Mouse (Mus musculus) limb, embryonic 15.5 days (tissue): ENCODE data around the gene Fbxl17. TPM values are rescaled to one million over a fixed set of nuclear protein-coding genes. Genes with fewer than 3 reads are reported as not detected.

Experiments
- ATAC-seq: fragments of 200-750 bp; cut with Nextera tagmentation; 2 replicates; pipeline ENCODE4 v1.8.0; 2017; ENCODE audit warnings: low read depth, moderate TSS enrichment; ENCODE audit not compliant: insufficient number of reproducible peaks, low FRiP score, low TSS enrichment
- H3K27ac ChIP-seq: fragments of 300-500 bp; sonication (generic); 2 replicates; pipeline ENCODE4 v1.5.1; 2015; ENCODE audit warnings: moderate library complexity, mild to moderate bottlenecking, inconsistent platforms
- H3K27me3 ChIP-seq: fragments of 300-500 bp; sonication (generic); 2 replicates; pipeline ENCODE4 v1.6.1; 2015; ENCODE audit warnings: inconsistent platforms
- H3K36me3 ChIP-seq: fragments of 300-500 bp; sonication (generic); 2 replicates; pipeline ENCODE4 v1.6.1; 2015; ENCODE audit warnings: inconsistent platforms
- H3K4me1 ChIP-seq: fragments of 300-500 bp; sonication (generic); 2 replicates; pipeline ENCODE4 v1.6.1; 2015; ENCODE audit warnings: inconsistent platforms
- H3K4me2 ChIP-seq: fragments of 300-500 bp; sonication (generic); 2 replicates; pipeline ENCODE4 v1.6.1; 2015; ENCODE audit warnings: mild to moderate bottlenecking, inconsistent platforms
- H3K4me3 ChIP-seq: fragments of 300-500 bp; sonication (generic); 2 replicates; pipeline ENCODE4 v1.5.1; 2015; ENCODE audit warnings: mild to moderate bottlenecking, inconsistent platforms
- H3K9ac ChIP-seq: fragments of 300-500 bp; sonication (generic); 2 replicates; pipeline ENCODE4 v1.6.1; 2015; ENCODE audit warnings: inconsistent platforms
- H3K9me3 ChIP-seq: fragments of 300-500 bp; sonication (generic); 2 replicates; pipeline ENCODE4 v1.6.1; 2016; ENCODE audit warnings: inconsistent platforms
- WGBS: fragments of 180-500 bp; shearing (Covaris S2); methylation state at CpG from one replicate; pipeline ENCODE4 v1.1.7; 2015; 5-methylcytosine and 5-hydroxymethylcytosine counted together
- polyA plus RNA-seq: library from polyadenylated mRNA; unstranded; fragments of >200 nt; fragmentation: Nextera tagmentation; extraction: Ambion mirVana; gene quantifications from 2 replicates; pipeline ENCODE4 v1.2.1, GENCODE M21; 2015

The Fbxl17 gene
- polyA plus RNA-seq, 1 experiment from 2014 or later: 7.8 TPM

DNA sequence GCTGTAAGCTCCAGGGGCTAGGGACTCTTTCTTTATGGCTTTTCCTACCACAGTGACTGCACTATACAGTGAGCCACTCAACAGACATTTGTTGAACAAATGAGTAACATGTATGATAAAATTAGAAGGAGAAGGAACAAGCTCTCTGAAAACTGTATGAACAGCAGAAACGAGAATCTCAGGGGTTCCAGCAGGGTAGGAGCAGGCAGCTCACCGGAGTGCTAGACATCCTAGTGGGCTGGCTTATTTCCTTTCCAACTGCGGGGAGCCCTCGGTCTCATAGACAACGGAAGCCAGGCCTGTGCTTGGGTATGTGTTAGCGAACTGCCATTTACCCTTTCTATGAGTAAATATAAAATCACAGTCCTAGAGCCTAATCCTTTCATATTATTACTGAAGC is 426.5 kb downstream of the Fbxl17 start:
- peaks cover 27% of the 10 kb centered on the region for H3K4me1 ChIP-seq
- no peaks in the 10 kb centered on the region for H3K9me3 ChIP-seq
- ATAC-seq: no peak
- H3K4me2 ChIP-seq: no peak overlapping the region
- no peak overlapping the region for H3K9ac ChIP-seq
- H3K27ac ChIP-seq: no peak overlapping the region
- H3K27me3 ChIP-seq: no peaks in the 10 kb centered on the region
- H3K36me3 ChIP-seq: no peaks in the 10 kb centered on the region
- 66% methylated on average over 6 of the region's 6 CpGs for WGBS
- no peak overlapping the region for H3K4me3 ChIP-seq

DNA sequence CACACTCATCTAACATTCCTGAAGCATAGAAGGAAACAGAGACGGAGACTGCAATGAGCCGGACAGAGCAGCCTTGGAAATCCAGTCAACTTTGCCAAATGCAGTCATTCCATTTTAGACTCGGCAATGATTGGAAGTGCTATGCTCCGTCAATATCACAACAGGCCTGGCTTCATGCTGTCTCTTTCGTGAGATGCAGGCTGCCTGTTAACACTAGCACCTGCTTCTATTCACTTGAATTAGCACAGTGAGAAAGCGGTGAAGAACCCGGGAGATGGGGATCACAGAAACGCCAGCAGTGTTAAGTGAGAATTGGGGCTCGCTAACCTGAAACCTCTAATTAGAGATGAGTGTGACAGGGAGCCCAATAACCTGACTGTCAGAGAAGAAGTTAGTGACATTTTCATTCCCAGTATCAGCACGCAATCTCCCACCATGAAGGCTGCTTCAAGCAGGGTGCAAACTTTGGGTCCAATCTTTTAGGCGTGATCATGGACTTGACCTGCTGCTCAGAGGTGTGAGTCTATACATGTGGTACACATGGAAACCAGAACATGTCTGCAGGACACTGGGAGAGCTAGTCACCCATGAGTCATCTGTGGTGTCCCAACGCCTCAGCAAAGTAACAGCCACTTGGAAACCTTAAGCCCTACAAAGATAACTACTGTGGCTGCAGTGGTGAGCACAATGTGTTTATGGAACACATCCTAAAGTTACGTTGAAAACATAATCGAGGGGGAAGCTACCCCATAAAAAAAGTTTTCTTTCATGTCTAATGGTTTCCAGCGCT is 428.5 kb downstream of the Fbxl17 start:
- Histone ChIP-seq H3K27me3 (no peaks in the 10 kb centered on the region), H3K27ac (no peak overlapping the region), H3K4me2 (no peak overlapping the region), H3K4me3 (no peak overlapping the region), H3K4me1 (peaks cover 14% of the 10 kb centered on the region), H3K36me3 (no peaks in the 10 kb centered on the region), H3K9ac (no peak overlapping the region), H3K9me3 (no peaks in the 10 kb centered on the region)
- ATAC-seq: no peak
- WGBS: 67% methylated on average over 15 of the region's 15 CpGs

DNA sequence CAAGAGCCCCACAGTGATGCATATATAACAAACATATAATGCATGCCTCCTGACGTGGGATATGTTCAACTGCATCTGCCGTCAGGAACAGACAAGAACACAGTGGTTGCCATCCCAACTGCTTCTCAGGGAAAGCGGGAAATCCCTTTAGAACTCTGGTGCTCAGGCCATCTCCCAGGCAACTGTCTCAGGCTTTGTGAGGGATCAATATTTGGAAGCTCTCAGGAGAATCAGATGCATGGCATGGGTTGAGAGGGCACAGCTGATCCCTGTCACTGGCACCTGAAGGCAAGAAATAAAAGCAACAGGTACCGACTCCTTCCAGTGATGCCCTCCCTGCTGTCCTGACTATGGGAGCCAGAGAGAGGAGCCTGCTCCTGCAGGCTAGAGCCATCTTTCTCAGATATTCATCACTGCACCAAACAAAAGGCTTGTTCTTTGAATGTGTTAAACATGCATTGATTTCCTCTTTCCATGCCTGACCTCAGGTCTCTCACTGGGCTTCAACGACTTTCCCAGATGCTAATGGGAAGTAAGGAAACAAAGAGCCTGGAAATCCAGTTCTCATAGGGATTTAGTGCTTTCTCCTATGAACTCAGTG is 429.6 kb downstream of the Fbxl17 start:
- Histone ChIP-seq H3K27me3 (no peaks in the 10 kb centered on the region), H3K9ac (no peak overlapping the region), H3K4me1 (peaks cover 6% of the 10 kb centered on the region), H3K27ac (no peak overlapping the region), H3K36me3 (no peaks in the 10 kb centered on the region), H3K4me2 (no peak overlapping the region), H3K4me3 (no peak overlapping the region), H3K9me3 (no peaks in the 10 kb centered on the region)
- ATAC-seq: no peak
- 68% methylated on average over 5 of the region's 5 CpGs for WGBS

DNA sequence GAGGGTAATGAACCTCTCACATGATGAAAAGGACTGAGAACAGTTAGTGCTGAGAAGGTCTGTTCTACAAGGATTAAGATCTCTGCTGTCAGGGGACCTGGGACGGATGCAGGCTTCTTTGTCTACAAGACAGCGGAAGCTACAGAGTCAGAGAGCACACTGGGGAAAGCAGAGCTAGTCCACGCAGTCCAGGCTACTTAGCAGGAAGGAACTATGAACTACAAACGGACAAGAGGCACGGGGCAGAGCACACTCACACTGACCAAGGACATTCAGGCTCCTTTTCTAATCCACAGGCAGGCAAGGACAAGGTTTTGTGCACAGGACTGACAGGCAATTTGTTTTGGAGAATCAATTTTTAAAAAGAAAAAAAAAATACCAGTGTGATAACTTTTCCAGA is 437.0 kb downstream of the Fbxl17 start:
- ATAC-seq: no peak
- H3K27ac ChIP-seq: no peak overlapping the region
- H3K9me3 ChIP-seq: no peaks in the 10 kb centered on the region
- no peaks in the 10 kb centered on the region for H3K36me3 ChIP-seq
- 0 out of 2 replicates have a peak, but pooled peaks cover under 1% of the 10 kb centered on the region for H3K4me1 ChIP-seq
- H3K4me3 ChIP-seq: no peak overlapping the region
- H3K27me3 ChIP-seq: no peaks in the 10 kb centered on the region
- no peak overlapping the region for H3K9ac ChIP-seq
- 56% methylated on average over 5 of the region's 5 CpGs for WGBS
- H3K4me2 ChIP-seq: no peak overlapping the region

DNA sequence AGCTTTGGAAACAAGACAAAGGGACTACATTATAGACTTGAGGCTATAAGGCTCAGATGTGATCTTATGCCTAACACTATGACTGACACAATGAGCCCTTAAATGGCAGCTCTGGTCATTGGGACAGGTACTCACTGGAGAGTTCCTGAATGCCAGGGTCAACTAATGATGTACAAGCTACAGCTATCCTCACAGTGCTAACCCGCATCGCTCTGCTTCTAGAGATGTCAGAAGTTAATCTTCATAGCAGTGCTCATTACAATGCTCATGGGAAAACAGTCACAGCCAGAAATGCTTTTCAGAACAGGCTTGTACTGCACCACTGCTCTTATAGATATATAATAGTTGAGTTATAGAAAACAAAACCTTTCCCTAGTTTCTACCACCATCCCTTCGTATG is 438.0 kb downstream of the Fbxl17 start:
- Histone ChIP-seq H3K9me3 (no peaks in the 10 kb centered on the region), H3K27ac (no peak overlapping the region), H3K9ac (no peak overlapping the region)

DNA sequence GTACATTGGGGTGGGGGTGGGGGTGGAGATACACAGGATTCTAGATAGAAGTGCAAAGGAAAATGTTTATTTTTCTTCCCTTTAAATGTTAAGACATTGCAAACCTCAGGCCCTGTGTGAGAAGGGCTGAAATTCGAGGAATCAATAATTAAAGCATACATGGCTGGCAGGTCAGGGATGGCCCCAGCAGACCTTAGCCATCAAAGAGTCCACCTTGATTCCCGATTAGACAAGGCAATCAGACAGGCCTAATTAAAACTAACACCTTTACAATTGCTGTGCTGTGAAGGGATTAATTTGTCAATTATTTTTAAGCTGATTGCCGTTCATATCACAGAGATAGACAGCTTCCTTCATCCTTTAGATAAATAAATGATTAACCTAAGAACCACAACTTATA is 439.0 kb downstream of the Fbxl17 start:
- Histone ChIP-seq H3K27me3 (no peaks in the 10 kb centered on the region), H3K4me3 (no peak overlapping the region), H3K4me2 (no peak overlapping the region), H3K27ac (no peak overlapping the region), H3K9me3 (no peaks in the 10 kb centered on the region), H3K9ac (no peak overlapping the region), H3K4me1 (0 out of 2 replicates have a peak, but pooled peaks cover 2% of the 10 kb centered on the region), H3K36me3 (no peaks in the 10 kb centered on the region)
- WGBS: 59% methylated on average over 3 of the region's 3 CpGs
- ATAC-seq: no peak

More for the DNA sequence above, 438.0 kb downstream of the Fbxl17 start:
- Histone ChIP-seq H3K36me3 (no peaks in the 10 kb centered on the region), H3K4me2 (no peak overlapping the region), H3K4me3 (no peak overlapping the region), H3K4me1 (0 out of 2 replicates have a peak, but pooled peaks cover 2% of the 10 kb centered on the region), H3K27me3 (no peaks in the 10 kb centered on the region)
- no peak for ATAC-seq
- WGBS: 85% methylated on average over 3 of the region's 3 CpGs

DNA sequence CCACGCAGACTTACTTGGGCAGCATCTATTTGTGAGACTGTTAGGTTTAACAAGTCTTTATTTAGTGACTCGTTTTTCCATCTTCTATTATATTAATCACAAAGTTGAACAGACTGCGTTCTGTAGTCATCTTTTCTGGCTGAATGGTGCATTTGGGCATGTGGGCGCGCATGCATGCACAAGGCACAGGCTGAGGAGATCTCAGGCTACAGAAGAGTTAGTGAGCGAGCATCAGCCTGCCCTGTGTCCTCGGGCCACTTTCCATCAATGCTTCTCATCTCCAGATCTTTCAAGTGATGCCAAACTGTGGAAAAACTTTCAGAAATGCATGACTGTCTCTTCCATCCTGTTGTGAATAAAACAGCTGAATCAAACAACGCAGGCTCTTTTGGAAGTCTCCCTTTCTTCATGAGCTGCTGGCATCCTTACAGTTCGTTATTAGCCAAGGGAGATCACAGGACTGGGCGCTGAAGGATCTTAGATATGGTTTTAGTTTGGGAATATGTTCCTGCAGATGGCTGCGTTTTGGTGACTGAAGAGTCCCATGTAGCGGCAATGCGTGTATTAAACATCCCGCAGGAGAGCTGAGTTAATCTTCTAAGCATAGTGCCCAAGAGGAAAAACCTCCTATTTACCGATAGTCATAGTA is 442.0 kb downstream of the Fbxl17 start:
- Histone ChIP-seq H3K4me3 (no peak overlapping the region), H3K36me3 (no peaks in the 10 kb centered on the region), H3K9me3 (no peaks in the 10 kb centered on the region), H3K4me2 (no peak overlapping the region), H3K27me3 (no peaks in the 10 kb centered on the region), H3K4me1 (0 out of 2 replicates have a peak, but pooled peaks cover 2% of the 10 kb centered on the region), H3K27ac (no peak overlapping the region), H3K9ac (no peak overlapping the region)
- no peak for ATAC-seq
- 67% methylated on average over 15 of the region's 15 CpGs for WGBS

DNA sequence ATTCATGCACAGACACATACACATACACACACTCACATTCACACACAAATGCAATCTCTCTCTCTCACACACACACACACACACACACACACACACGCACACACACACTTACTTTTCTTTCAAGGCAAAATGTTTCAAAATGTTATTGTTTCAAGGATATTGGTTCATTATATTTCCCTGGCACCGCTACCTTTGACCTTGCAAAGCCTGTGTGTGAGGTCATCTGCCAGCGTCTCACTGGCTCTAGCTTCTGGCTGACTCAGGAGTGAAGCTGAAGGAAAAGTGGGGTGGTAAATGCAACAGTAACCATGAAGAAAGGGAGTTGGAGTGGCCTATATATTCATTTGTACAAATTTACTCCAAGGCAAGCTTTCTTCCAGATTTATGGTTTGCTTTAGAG is 442.8 kb downstream of the Fbxl17 start:
- Histone ChIP-seq H3K27me3 (no peaks in the 10 kb centered on the region), H3K9me3 (no peaks in the 10 kb centered on the region), H3K36me3 (no peaks in the 10 kb centered on the region), H3K4me3 (no peak overlapping the region), H3K4me1 (0 out of 2 replicates have a peak, but pooled peaks cover 2% of the 10 kb centered on the region), H3K9ac (no peak overlapping the region), H3K27ac (no peak overlapping the region), H3K4me2 (no peak overlapping the region)
- 78% methylated on average over 3 of the region's 3 CpGs for WGBS
- no peak for ATAC-seq

DNA sequence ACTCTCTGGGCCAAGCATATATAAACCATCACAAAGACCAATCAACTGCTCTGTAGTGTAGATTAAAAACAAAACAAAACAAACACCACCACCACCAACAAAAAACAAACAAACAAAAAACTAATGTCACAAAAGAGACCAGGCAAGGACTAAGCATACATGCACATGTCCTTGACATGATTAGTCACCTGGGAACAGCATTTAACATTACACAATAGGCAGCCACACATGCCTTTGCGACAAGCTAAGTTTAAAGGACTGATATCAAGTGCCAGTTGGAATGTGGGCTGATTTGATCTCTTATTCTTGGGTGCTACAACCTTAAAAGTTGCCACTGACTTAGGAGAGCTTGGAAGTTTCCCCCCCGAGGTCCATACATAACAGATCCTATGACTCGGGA is 446.5 kb downstream of the Fbxl17 start:
- no peak overlapping the region for H3K9ac ChIP-seq
- H3K4me2 ChIP-seq: no peak overlapping the region
- no peaks in the 10 kb centered on the region for H3K27me3 ChIP-seq
- no peaks in the 10 kb centered on the region for H3K9me3 ChIP-seq
- 0 out of 2 replicates have a peak, but pooled peaks cover 2% of the 10 kb centered on the region for H3K4me1 ChIP-seq
- WGBS: 63% methylated on average over 3 of the region's 3 CpGs
- H3K36me3 ChIP-seq: no peaks in the 10 kb centered on the region
- no peak overlapping the region for H3K27ac ChIP-seq
- ATAC-seq: no peak
- H3K4me3 ChIP-seq: no peak overlapping the region

DNA sequence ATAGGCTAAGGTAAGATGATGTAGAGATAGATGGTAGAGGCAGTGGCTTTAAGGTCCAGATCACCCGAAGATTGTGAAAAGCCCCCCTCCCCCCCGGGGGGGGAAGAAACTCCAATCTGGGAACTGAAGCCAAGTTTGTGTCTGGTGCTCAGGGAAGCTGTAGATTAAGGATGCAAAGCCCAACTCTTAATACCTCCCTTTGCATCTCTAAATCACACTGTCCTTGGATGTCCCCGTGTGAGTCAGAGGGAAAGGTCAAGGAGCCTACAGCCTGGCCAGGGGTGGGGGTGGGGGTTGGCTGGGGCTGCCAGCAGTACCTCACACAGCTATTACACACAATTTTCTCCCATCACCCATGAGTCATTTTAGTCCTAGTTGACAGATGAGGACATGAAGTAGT is 453.4 kb downstream of the Fbxl17 start:
- H3K4me2 ChIP-seq: no peak overlapping the region
- no peak for ATAC-seq
- H3K4me1 ChIP-seq: 0 out of 2 replicates have a peak, but pooled peaks cover 7% of the 10 kb centered on the region
- H3K4me3 ChIP-seq: no peak overlapping the region
- no peaks in the 10 kb centered on the region for H3K36me3 ChIP-seq
- no peaks in the 10 kb centered on the region for H3K9me3 ChIP-seq
- no peak overlapping the region for H3K9ac ChIP-seq
- no peak overlapping the region for H3K27ac ChIP-seq
- 64% methylated on average over 3 of the region's 3 CpGs for WGBS
- no peaks in the 10 kb centered on the region for H3K27me3 ChIP-seq

DNA sequence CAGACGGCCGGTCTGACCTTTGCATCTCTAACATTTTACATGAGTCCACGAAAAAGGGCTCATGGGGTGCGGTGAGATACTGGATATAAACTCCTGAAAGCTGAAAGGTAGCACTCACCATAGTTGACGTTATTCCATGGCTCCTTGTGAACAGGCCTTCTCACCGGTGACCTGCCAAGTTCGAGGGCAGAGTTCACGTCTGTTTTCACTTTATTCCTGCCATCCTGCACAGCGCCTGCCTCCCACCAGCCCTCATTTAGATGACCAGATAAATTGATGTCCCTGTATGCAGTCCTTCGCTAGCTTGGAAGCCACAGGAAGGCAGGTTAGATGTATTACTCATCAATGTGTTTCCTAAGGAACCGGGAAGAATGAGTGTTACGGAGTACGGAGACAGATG is 454.5 kb downstream of the Fbxl17 start:
- Histone ChIP-seq H3K27me3 (no peaks in the 10 kb centered on the region), H3K27ac (no peak overlapping the region), H3K4me3 (no peak overlapping the region), H3K4me1 (0 out of 2 replicates have a peak, but pooled peaks cover 7% of the 10 kb centered on the region), H3K36me3 (no peaks in the 10 kb centered on the region), H3K9ac (no peak overlapping the region), H3K9me3 (no peaks in the 10 kb centered on the region), H3K4me2 (no peak overlapping the region)
- WGBS: 53% methylated on average over 13 of the region's 13 CpGs
- ATAC-seq: no peak
